Mouse (Mus musculus) 3T3-L1 (cell line): ENCODE results near the gene Cela3b.
"Not testable (repeated sequence)": the region's sequence is repeated elsewhere in the genome, so short reads cannot be mapped to it uniquely, and the experiment has no call there.

Source experiments
- DNase-seq: peaks from one replicate; pipeline ENCODE4 v3.0.0-alpha.2; 2015; ENCODE audit warnings: low read depth, low spot score

The Cela3b gene

DNA sequence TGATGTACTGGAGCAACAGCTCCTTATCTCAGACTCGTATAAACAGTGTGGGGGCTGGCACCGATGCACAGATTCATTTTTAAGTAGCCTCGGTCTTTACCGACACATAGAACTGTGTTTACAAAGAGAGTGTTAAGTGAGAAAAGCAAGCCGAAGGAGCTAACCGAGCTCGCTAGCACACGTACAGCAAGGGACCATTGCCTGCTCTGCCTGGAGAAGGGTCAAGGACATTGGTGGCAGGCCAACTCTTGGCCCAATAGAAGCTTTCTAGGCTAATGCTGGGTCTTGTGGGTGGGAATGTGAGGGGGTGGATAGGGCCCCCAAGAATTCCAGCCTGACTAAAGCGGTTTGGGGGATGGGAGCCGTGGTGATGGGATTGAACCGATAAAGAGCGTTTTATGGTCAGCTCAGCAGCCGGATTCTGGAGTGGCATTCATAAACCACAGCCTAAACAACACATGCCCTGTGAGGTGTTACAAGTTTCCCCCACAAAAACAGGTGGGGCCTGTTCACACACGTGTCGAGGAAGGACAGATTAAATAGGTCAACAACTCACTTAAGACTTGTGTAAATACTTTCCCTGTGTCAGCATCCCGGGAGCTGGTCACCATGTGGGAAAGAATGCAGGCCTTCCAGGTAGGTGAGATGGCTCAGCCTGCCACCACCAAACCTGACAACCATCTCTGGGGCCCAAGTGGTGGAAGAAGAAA is 31.8 kb upstream of the Cela3b start:
- no peak for DNase-seq

GRCm38 (mm10) chr4:137461217-137461616 is 30.9 kb upstream of the Cela3b start:
- DNase-seq, result no peak

DNA sequence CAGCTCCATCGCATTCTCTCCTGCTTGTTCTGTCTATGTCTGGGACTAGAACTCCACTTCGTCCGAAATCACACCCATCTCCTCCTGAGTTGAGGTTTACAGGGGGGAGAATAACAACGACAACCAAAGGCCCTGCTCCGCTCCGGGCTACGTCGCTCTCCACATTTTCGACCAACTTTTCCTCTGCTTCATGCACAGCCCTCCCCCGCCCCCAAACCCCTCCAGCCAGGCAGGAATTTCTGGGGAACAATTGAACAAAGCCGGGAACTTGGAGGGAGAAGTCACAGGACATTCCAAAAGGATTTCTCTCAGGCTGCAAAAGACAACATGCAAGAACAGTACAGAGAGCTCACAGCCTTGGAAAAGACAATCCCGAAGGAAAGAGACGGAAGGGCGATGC is 30.3 kb upstream of the Cela3b start:
- DNase-seq, result no peak

DNA sequence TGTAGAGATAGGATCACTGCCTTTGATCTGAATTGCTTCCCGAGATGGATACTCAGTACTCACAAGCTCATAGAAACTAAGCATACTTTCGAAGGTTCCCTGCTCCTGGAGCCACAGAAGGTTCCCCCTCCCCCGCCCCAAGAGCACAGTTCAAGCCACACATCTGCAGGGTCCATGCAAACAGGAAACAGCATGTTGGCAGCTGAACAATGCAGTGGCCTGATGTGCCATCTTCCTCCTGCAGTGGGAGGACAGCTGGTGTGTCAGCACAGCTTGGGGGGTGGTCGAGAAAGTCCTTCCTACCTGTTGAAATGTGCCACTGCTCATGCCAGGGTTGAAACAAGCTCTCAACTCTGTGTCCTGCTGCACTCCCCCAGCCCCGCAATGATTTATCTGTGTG is 28.5 kb upstream of the Cela3b start:
- DNase-seq, result no peak

DNA sequence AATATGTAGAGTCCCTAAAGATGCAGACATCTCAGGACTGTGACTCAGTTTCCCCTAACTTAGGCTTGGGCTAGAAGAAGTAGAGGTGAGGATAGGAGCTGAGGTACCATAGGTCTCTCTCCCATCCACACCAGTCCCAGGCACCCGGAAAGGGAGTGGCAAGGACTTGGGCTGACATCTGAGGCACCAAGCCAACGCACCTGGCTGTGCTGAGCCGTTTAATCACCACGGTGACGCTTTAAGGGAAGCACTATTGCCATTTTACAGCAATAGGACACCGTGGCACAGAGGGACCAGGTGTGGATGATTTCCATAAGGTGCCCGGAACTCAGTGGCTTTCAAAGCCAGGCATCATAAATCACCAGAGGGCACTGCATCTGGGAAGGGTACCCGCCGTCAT is 28.0 kb upstream of the Cela3b start:
- DNase-seq, result no peak

DNA sequence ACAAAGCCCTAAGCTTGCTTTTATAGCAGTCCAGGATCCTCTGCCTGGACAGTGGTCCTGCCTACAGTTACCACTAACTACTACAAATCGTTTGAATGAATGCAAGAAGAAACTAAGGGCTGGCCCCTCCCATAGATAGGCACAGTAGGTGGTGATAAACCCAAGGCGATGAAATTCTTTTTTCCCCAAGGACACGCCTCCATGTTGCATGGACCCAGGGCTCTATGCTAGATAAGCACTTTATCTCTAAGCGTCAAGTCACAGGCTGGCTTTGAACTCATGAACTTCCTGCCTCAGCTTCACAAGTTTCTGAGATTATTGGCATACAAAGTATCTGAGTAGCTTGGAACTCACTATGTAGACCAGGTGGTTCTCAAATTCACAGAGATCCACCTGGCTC is 27.0 kb upstream of the Cela3b start:
- DNase-seq, result no peak

DNA sequence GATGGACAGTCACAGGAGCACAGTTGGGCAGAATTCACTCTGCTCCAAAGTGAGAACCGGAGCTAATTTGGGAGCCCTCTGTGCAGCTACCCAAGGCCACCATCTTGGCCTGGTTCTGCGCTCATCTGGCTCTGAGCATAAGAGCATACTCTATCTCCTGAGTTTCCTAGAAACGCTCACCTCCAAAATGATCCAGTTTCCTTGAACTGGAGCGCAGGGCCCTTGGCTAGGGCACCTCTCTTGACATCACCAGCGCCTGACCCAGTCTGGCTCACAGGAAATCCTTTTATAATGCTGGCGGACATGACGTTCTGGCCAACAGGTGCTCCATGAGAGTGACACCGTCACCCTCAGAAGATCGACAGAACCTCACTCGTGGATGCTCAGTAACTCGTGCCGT is 26.2 kb upstream of the Cela3b start:
- no peak for DNase-seq

GRCm38 (mm10) chr4:137454582-137454981 is 24.2 kb upstream of the Cela3b start:
- DNase-seq, result no peak

DNA sequence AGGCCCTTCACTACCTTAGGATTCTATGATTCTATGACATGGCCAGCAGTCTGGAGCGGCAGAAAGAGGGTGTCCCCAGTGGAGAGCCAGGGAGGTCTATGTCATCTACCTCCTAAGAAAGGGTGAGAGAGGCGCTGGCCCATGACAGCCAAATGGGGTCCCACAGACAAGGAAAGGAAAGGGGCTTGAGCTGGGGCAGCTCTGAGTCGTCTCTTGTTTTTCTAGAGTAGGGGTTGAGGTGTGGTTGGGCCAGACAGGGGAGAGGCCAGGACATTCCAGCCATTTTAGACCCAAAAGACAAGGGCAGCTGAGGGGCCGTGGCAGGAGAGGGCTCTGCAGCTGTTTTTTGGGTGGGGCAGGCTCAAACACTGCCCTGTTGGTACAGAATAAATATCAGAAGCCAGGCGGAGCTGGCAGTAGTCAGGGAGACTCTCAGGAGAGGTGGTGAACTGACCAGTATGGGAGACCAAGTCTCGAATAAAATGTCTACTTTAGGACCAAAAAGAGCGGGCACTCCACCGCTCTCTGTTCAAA is 23.0 kb upstream of the Cela3b start, which contains the start of gene 1700013G24Rik:
Gene 1700013G24Rik (plus strand): TSS at position 51 of the 534 bp plus-strand sequence.
- DNase-seq, result no peak

GRCm38 (mm10) chr4:137452190-137452589 is 21.9 kb upstream of the Cela3b start:
- no peak for DNase-seq

- peak; percentile 64 for DNase-seq
Observed at GRCm38 (mm10) chr4:137449715-137450114, 19.4 kb upstream of the Cela3b start.

DNA sequence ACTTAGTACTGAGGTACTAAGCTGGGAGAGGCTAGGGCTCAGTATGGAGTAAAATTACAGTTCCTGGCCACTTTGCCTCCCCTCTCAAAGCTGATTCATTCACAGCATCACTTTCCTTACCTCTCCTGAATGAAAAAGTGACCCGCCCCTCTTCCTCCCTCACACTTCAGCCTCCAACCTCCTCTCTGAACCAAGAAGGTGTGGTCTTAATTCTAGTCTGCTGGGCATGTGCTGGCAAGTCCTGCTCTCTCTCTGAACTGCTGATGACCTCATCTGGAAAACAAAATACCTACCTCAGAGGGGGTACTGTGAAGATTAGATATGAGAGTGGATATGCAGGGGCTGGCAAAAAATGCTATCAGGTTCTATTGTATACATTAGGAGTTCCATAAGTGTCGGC is 18.8 kb upstream of the Cela3b start:
- peak; percentile 89 for DNase-seq

DNA sequence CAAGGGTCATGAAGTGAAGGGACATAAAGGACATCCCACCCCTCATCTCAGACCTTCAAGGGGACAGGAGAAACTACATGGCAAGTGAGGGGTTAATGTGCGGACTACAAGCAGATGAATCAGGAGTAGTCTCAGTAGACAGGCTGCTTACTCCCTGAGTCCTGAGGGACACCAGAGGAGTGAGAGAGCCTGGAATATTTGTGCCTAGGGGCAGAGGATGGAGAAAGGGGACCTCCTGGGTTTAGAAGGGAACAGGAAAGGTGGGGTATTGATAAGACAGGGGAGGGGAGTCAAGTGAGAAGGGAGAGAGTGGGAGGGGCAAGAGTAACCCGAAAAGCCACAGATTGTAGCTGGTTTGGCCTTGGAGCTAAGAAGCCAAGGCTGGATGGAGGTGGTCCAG is 18.3 kb upstream of the Cela3b start:
- peak; percentile 84 for DNase-seq

- peak; percentile 91 for DNase-seq
Observed at GRCm38 (mm10) chr4:137448197-137448596, 17.9 kb upstream of the Cela3b start.

GRCm38 (mm10) chr4:137447363-137448196 is 17.2 kb upstream of the Cela3b start:
- peak; percentile 90 for DNase-seq

GRCm38 (mm10) chr4:137445881-137446280 is 15.5 kb upstream of the Cela3b start:
- DNase-seq, result no peak

- peak; percentile 87 for DNase-seq
Observed at GRCm38 (mm10) chr4:137443625-137444024, 13.3 kb upstream of the Cela3b start.

GRCm38 (mm10) chr4:137441332-137441731 is 11.0 kb upstream of the Cela3b start:
- no peak for DNase-seq

DNA sequence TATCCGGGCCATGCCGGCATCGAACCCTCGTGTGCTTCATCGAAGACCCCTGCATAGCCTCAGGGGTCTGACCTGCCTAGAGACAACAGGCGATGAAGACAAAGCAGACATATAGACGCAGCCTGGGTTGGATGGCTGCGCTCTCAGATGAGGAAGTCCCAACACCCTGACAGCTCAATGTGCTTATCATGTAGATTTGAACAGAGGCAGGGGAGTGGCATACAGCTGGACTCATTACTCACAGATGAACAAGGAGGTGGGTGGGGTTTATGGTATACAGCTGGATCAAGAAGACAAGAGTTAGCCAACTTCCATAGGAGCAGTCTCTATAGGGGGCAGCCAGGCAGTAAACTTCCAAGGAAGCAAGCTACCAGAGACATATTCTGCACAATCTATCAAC is 8.5 kb upstream of the Cela3b start:
- DNase-seq, result no peak

- DNase-seq, result no peak
Observed at GRCm38 (mm10) chr4:137436979-137437669, 6.8 kb upstream of the Cela3b start.

GRCm38 (mm10) chr4:137432700-137433550 is 2.6 kb upstream of the Cela3b start:
- not testable (repeated sequence) for DNase-seq
